Mouse (Mus musculus) brain, embryonic 14.5 days (tissue): ENCODE results near the gene Fkbpl.

ENCODE experiments used
- CTCF ChIP-seq: fragments of 200-500 bp; IDR thresholded peaks from 2 replicates; pipeline ENCODE4 v1.5.1; 2012; ENCODE audit warnings: inconsistent platforms, mild to moderate bottlenecking, moderate library complexity, borderline replicate concordance; ENCODE audit not compliant: insufficient read depth, insufficient read length; ENCODE audit errors: extremely low read depth
- POLR2A ChIP-seq: fragments of 200-500 bp; IDR thresholded peaks from 2 replicates; pipeline ENCODE4 v1.6.1; 2012; ENCODE audit warnings: mild to moderate bottlenecking, inconsistent platforms, borderline replicate concordance; ENCODE audit not compliant: poor library complexity, insufficient read depth, insufficient read length, severe bottlenecking; ENCODE audit errors: extremely low read depth

- TF ChIP-seq CTCF = no peak
- TF ChIP-seq POLR2A = peak; percentile 28; the same call in 1 of the 2 replicates
Observed at GRCm38 (mm10) chr17:34644608-34645007, at the start of gene Fkbpl.
